Mouse (Mus musculus) adrenal gland, adult 18-20 months (tissue): ENCODE measurements around the gene Tufm. TPM values are rescaled to one million over a fixed set of nuclear protein-coding genes. Genes with fewer than 3 reads are reported as not detected.

Source experiments
- DNase-seq, 2 experiments: peaks; one replicate each; pipeline ENCODE4 v3.0.0; 2021 to 2022; ENCODE audit warnings: low spot score in 2 of 2
- long read RNA-seq, 2 experiments: library from polyadenylated mRNA; stranded (forward); transcript quantifications; one replicate each; pipeline ENCODE4 v2.0.0; 2021
- total RNA-seq, 2 experiments: library from RNA; stranded (reverse); gene quantifications; 1 replicate in 1 of 2; 2 replicates in 1 of 2; pipeline ENCODE4 v1.2.3; 2021

The Tufm gene
- 100 to 1,000 TPM; 221 to 235 TPM for total RNA-seq
- long read RNA-seq, experiment 1, transcript Tufm-201 (10 exons, 1,679 nt) = major isoform, 100 of 120 reads
- long read RNA-seq, experiment 1, partial matches to known transcripts = 16 of 120 reads
- long read RNA-seq, experiment 1, other reads (novel, unspliced or antisense) = 4 of 120 reads
- long read RNA-seq, experiment 2, transcript Tufm-201 (10 exons, 1,679 nt) = major isoform, 281 of 333 reads
- long read RNA-seq, experiment 2, partial matches to known transcripts = 43 of 333 reads
- long read RNA-seq, experiment 2, other reads (novel, unspliced or antisense) = 7 of 333 reads

GRCm38 (mm10) chr7:126487052-126487483, at the start of gene Tufm:
TSS of gene Tufm (plus strand) at chr7:126487361.
- DNase-seq = peak; percentile 85 to 87

- no peak for DNase-seq
Measured at GRCm38 (mm10) chr7:126440134-126440533, 47.0 kb upstream of the Tufm start.

GRCm38 (mm10) chr7:126443997-126444396, 43.2 kb upstream of the Tufm start:
- DNase-seq = no peak

- DNase-seq = no peak
Measured at GRCm38 (mm10) chr7:126444536-126444935, 42.6 kb upstream of the Tufm start.

GRCm38 (mm10) chr7:126445104-126445815, 41.9 kb upstream of the Tufm start:
- DNase-seq = no peak

GRCm38 (mm10) chr7:126446217-126446616, 40.9 kb upstream of the Tufm start:
- no peak for DNase-seq

GRCm38 (mm10) chr7:126448481-126448880, 38.7 kb upstream of the Tufm start:
- DNase-seq = no peak

GRCm38 (mm10) chr7:126449991-126450390, 37.2 kb upstream of the Tufm start:
- DNase-seq = no peak

GRCm38 (mm10) chr7:126450641-126451040, 36.5 kb upstream of the Tufm start:
- no peak for DNase-seq

- no peak for DNase-seq
Measured at GRCm38 (mm10) chr7:126452244-126452643, 34.9 kb upstream of the Tufm start.

GRCm38 (mm10) chr7:126453861-126454260, 33.3 kb upstream of the Tufm start:
- no peak for DNase-seq

- DNase-seq = no peak
Measured at GRCm38 (mm10) chr7:126455242-126455641, 31.9 kb upstream of the Tufm start.

- no peak for DNase-seq
Measured at GRCm38 (mm10) chr7:126456382-126457266, 30.5 kb upstream of the Tufm start.

GRCm38 (mm10) chr7:126458225-126458624, 28.9 kb upstream of the Tufm start:
- no peak for DNase-seq

GRCm38 (mm10) chr7:126458844-126459618, 28.1 kb upstream of the Tufm start:
- DNase-seq = no peak

- no peak for DNase-seq
Measured at GRCm38 (mm10) chr7:126460623-126461399, 26.4 kb upstream of the Tufm start.

- no peak for DNase-seq
Measured at GRCm38 (mm10) chr7:126461626-126462025, 25.5 kb upstream of the Tufm start.

GRCm38 (mm10) chr7:126463004-126463403, 24.2 kb upstream of the Tufm start, which contains the start of gene Atp2a1:
TSS of gene Atp2a1 (minus strand) at chr7:126463108.
- DNase-seq = no peak

- no peak for DNase-seq
Measured at GRCm38 (mm10) chr7:126463547-126463946, 23.6 kb upstream of the Tufm start.

- DNase-seq = no peak
Measured at GRCm38 (mm10) chr7:126464121-126464520, 23.0 kb upstream of the Tufm start.
